Mouse (Mus musculus) megakaryocyte, embryonic 14.5 days (primary cell): ENCODE data around the gene Vpreb1. TPM values are rescaled to one million over a fixed set of nuclear protein-coding genes. Genes with fewer than 3 reads are reported as not detected.
"Not testable (repeated sequence)": the region's sequence is repeated elsewhere in the genome, so short reads cannot be mapped to it uniquely, and the experiment has no call there.

ENCODE experiments used
- H3K27me3 ChIP-seq: replicated peaks from 2 replicates; pipeline ENCODE3; 2012; ENCODE audit warnings: inconsistent platforms
- H3K36me3 ChIP-seq: replicated peaks from 2 replicates; pipeline ENCODE3; 2012; ENCODE audit warnings: low read length, inconsistent platforms, mixed read lengths
- H3K4me1 ChIP-seq: 2 replicates; pipeline ENCODE4 v1.6.1; 2012; ENCODE audit warnings: inconsistent platforms
- H3K4me3 ChIP-seq: replicated peaks from 2 replicates; pipeline ENCODE3; 2012; ENCODE audit warnings: moderate library complexity, mild to moderate bottlenecking, inconsistent platforms
- H3K9me3 ChIP-seq: 2 replicates; pipeline ENCODE4 v1.6.1; 2012; ENCODE audit warnings: inconsistent platforms
- FLI1 ChIP-seq: IDR thresholded peaks from 2 replicates; pipeline ENCODE4 v1.6.1; 2012; ENCODE audit warnings: low read length, inconsistent platforms, mixed read lengths
- GATA1 ChIP-seq: IDR thresholded peaks from 3 replicates; pipeline ENCODE4 v1.6.1; 2012; ENCODE audit warnings: mixed read lengths, low read length, inconsistent platforms, borderline replicate concordance
- polyA plus RNA-seq: library from polyadenylated mRNA; stranded (reverse); fragments of >175 nt; gene quantifications from 2 replicates; pipeline ENCODE4 v1.2.3, GENCODE M21; 2012; ENCODE audit warnings: low replicate concordance; ENCODE audit not compliant: insufficient read depth

Vpreb1 gene
- polyA plus RNA-seq, 1 experiment = not detected

DNA sequence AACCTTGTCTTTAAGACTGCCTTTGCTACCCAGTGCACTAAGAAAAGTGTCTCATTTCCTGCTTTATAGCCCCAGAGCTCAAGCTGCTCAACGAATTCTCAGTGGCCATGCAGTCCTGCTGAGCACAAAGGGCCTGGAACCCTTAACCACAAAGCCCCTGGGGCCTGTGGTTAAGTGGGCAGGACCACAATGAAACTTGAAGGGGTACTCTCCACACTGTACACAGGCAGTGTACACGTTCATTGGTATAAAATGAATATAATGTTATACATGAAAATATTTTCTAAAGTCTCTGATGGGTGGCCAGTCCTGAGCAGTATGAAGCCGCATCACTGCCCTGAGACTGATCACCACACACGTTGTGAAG is 25.4 kb upstream of the Vpreb1 start:
- Histone ChIP-seq H3K27me3 (no peaks in the 10 kb centered on the region), H3K4me1 (peaks cover 41% of the 10 kb centered on the region), H3K9me3 (no peaks in the 10 kb centered on the region), H3K36me3 (peaks cover 46% of the 10 kb centered on the region), H3K4me3 (peak overlapping the region; percentile 95)
- TF ChIP-seq FLI1 = no peak
- TF ChIP-seq GATA1 = no peak

DNA sequence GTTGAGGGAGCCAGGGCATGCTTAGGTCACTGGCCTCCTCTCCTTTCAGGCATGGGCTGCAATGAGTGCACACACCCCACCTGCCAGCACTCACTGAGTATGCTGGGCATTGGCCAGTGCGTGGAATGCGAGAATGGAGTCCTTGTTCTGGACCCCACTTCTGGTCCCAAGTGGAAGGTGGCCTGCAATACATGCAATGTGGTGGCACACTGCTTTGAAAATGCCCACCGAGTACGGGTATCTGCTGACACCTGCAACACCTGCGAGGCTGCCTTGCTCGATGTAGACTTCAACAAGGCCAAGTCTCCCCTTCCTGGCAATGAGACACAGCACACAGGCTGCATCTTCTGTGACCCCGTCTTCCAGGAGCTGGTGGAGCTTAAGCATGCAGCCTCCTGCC is 21.7 kb upstream of the Vpreb1 start:
- Histone ChIP-seq H3K4me3 (no peak overlapping the region), H3K27me3 (no peaks in the 10 kb centered on the region), H3K36me3 (peaks cover 82% of the 10 kb centered on the region), H3K9me3 (no peaks in the 10 kb centered on the region), H3K4me1 (peaks cover 28% of the 10 kb centered on the region)
- TF ChIP-seq FLI1 = no peak
- no peak for TF ChIP-seq GATA1

DNA sequence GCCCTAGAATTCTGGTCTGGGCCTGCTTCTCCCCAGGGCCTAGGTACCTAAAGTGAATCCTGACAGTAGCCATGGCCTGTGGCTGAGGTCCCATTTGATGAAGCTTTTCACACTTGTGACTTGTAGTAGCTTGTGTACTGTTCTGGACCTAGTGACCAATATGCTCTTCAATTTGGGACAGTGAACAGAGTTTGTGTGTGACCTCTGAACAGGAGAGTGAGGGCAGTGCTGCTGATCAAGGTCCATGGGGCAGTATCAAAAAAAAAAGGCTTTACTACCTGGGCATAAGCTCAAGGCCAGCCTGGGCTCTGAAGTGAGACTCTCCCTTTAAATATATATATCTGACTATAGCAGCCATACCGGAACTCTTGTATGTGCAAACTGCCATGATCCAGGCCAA is 17.7 kb upstream of the Vpreb1 start:
- Histone ChIP-seq H3K9me3 (no peaks in the 10 kb centered on the region), H3K4me1 (peaks cover 5% of the 10 kb centered on the region; the same call in 1 of the 2 replicates), H3K27me3 (no peaks in the 10 kb centered on the region), H3K4me3 (no peak overlapping the region), H3K36me3 (peaks cover 100% of the 10 kb centered on the region)
- no peak for TF ChIP-seq GATA1
- no peak for TF ChIP-seq FLI1

DNA sequence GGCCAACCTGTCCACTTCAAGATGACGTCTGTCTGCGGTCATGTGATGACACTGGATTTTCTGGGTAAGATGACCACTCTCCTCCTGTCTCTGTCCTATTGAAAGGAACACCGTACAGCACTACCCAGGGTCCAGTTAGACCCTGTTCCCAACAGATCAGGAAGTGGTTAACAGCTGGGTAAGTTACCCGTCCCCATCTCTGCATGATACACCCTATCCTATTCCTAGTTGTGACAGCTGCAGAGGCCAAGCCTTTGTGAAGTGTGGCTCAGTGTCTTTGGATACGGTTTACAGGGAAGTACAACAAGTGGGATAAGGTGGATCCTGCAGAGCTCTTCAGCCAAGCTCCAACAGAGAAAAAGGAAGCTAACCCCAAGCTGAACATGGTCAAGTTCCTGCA is 8.4 kb upstream of the Vpreb1 start:
- Histone ChIP-seq H3K9me3 (peaks cover 5% of the 10 kb centered on the region; the same call in 1 of the 2 replicates), H3K4me3 (no peak overlapping the region), H3K27me3 (no peaks in the 10 kb centered on the region), H3K4me1 (peaks cover 22% of the 10 kb centered on the region), H3K36me3 (peaks cover 94% of the 10 kb centered on the region)
- TF ChIP-seq GATA1 = no peak
- no peak for TF ChIP-seq FLI1

DNA sequence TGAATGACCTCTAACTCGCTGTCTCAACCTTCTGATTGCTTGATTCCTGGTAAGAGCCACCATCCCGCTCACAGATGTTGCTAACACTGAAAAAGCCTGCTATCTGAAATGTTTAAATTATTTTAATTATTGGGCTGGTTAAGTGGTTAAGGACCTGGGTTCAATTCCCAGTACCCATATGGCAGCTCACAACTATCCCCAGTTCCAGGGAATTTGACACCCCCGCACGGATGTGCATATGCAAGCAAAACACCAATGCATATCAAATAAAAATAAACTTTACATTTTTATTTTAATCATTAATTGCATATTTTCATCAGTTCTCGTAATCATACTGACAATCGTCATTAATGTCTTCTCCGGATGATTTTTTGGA is 414 bp downstream of the Vpreb1 start:
- no peak for TF ChIP-seq GATA1
- no peak for TF ChIP-seq FLI1
- Histone ChIP-seq H3K27me3 (no peaks in the 10 kb centered on the region), H3K9me3 (no peaks in the 10 kb centered on the region), H3K4me1 (peaks cover 48% of the 10 kb centered on the region), H3K4me3 (peak overlapping the region; percentile 97), H3K36me3 (peaks cover 15% of the 10 kb centered on the region)

DNA sequence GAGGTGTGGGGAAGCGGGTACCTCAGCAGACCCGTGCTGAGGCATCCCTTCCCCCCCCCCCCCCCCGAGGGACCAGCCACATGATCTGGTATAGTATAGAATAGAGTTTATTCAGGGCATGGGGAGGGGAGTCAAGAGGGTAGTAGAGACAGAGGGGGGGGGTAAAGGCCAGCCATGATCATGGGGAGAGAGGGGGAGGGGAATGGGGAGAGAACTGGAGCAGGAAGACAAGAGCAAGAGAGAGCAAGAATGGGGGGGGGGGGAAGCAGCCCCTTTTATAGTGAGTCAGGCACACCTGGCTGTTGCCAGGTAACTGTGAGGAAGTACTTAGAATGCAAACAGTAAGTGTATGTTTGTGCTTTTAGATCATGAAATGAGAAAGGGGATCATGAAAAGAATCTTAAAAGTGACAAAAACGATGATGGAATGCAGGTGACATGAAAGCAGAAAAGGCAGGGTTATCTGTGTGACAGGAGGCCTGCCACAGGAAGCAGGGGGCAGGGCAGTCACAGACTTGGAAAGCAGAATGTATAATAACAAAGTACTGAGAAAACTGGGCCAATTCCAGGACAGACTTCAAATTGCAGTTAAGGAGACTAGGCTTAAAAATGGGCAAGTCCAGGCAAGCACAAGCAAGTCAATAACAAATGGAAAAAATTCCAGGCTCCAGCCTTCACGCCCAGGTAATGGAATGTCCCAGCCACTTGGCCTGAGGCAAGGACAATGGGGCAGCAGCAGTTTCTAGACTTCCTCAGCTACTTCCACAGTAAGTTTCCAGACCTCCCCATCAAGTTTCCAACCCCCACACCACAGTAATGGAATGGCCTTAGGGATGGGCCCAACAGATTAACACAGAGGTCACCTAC is 4.7 kb downstream of the Vpreb1 start:
- H3K36me3 ChIP-seq = no peaks in the 10 kb centered on the region
- no peaks in the 10 kb centered on the region for H3K27me3 ChIP-seq
- TF ChIP-seq FLI1 (no peak), GATA1 (no peak)
- no peaks in the 10 kb centered on the region for H3K9me3 ChIP-seq
- H3K4me3 ChIP-seq = no peak overlapping the region
- peaks cover 28% of the 10 kb centered on the region for H3K4me1 ChIP-seq

DNA sequence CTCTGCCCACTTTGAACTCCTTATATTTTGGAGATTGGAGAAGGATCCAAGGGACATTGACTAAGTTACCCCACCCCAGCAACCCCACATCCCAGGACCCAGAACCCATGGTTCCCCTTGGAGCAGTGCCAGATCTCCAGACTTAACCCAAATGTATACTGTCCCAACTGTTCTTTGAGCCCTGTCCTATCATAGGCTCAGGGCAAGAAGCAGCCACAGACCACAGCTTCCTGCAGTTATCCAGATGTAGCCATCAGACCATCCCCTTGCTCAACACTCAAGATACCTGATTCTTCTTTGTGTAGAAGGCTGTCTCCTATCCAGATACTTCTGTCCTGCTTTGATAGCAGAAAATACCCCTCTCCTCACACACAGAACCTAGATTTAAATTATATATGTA is 5.4 kb downstream of the Vpreb1 start:
- TF ChIP-seq FLI1 (no peak), GATA1 (no peak)
- Histone ChIP-seq H3K4me1 (peaks cover 28% of the 10 kb centered on the region), H3K9me3 (no peaks in the 10 kb centered on the region), H3K4me3 (no peak overlapping the region), H3K36me3 (no peaks in the 10 kb centered on the region), H3K27me3 (peaks cover 3% of the 10 kb centered on the region)

DNA sequence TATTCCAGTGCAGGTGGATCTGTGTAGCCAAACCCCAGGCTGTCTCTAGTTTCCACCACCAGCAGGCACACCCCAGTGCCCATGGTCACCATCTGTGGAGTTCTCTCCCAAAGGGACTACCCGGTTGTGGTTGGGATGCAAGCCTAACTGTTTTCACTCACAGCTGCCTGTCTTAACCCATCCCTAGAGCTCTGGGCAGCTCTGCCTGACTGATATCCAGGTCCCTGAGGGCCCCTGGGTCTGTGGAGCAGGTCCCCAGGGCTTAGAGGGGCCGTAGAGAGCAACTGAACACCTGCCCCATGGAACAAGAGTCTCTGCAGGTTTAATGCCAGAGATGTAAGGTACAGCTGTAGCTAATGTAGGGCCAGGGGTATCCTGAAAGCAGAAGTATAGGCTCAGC is 6.7 kb downstream of the Vpreb1 start, which contains the start of gene Igll1:
Gene Igll1, minus strand, starts transcription at position 8 of the 400 bp plus-strand sequence.
- Histone ChIP-seq H3K36me3 (no peaks in the 10 kb centered on the region), H3K9me3 (no peaks in the 10 kb centered on the region), H3K4me3 (no peak within 1 kb of the TSS), H3K27me3 (peaks cover 3% of the 10 kb centered on the region), H3K4me1 (peaks cover 28% of the 10 kb centered on the region)
- TF ChIP-seq FLI1 (no peak), GATA1 (no peak)

DNA sequence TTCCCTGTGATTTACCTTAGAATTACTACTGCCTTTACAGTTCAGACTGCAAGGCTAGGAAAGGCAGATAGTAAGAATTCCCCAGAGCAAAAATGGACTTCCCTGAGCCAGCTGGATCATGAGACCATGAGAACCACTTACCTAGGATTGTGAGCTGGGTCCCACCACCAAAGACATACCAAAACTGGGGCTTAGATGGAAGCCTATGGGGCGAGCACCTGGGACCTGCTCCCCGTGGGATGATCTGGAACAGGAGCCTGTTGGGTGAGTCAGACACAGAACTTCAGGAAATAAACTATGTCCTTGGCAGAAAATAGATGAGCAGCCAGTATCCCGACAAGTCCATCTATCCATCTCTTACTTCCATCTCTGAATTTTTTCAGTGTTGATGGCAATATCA is 8.4 kb downstream of the Vpreb1 start:
- TF ChIP-seq FLI1 (no peak), GATA1 (no peak)

DNA sequence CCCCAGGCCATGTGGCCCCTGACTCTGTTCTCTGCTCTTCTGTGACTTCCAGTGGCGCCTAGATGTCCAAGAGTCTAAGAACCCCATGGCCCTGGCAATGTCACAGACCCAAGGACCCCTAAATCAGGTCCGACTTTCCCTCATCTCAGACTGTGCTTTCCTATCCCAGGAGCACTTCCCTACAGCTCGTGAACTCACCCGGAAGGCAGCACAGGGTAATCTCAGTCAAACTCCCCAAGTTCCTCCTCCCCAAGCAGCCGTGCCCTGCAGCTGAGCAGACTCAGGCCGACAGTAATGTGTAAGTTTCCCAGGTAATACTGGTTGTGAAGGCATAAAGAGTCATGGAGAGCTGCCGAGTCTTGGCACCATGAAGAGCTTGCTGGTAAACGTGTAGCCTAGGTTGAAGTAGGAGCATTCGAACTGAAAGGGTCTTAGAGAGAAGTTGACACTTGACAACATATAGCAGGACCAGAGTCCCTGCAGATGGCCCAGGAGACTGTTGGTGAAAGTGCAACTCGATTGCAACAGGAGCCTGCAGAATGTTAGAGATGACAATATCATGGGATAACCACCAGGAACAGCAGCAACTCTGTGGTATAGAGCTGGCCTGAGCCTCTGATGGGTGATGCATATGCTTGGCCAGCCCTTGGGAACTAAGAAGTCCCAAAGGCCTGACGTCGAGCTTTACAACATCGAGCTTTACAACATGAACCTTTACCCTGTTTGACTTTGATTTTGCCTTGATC is 13.7 kb downstream of the Vpreb1 start:
- Histone ChIP-seq H3K27me3 (peaks cover 3% of the 10 kb centered on the region), H3K4me3 (no peak overlapping the region), H3K4me1 (peaks cover 30% of the 10 kb centered on the region), H3K9me3 (no peaks in the 10 kb centered on the region), H3K36me3 (no peaks in the 10 kb centered on the region)
- TF ChIP-seq FLI1 (no peak), GATA1 (no peak)

More for the DNA sequence above, 8.4 kb downstream of the Vpreb1 start:
- H3K4me1 ChIP-seq = peaks cover 37% of the 10 kb centered on the region
- H3K4me3 ChIP-seq = no peak overlapping the region
- H3K9me3 ChIP-seq = no peaks in the 10 kb centered on the region
- H3K27me3 ChIP-seq = peaks cover 3% of the 10 kb centered on the region
- no peaks in the 10 kb centered on the region for H3K36me3 ChIP-seq

DNA sequence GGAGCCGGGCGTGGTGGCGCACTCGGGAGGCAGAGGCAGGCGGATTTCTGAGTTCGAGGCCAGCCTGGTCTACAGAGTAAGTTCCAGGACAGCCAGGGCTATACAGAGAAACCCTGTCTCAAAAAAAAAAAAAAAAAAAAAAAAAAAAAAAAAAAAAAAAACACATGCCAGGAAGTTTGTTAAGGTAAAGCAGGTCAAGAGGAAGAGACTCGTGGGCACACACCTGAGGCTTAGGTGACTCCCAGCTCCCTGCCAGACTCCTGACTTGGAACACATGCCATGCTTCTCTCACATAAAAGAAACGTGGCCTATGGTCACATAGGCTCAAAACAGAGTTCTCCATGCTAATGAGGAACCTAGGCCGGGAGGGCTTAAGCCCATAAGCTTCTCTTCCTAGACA is 14.6 kb downstream of the Vpreb1 start:
- not testable (repeated sequence) for H3K36me3 ChIP-seq, H3K9me3 ChIP-seq, H3K4me3 ChIP-seq, H3K27me3 ChIP-seq
- H3K4me1 ChIP-seq = peaks cover 25% of the 10 kb centered on the region
